Mouse (Mus musculus): ENCODE results near the gene Vps35l.

- TF ChIP-seq CTCF (IDR thresholded peaks at IDR 0.05; ENCODE audit: low read depth) (no peak), EP300 (IDR thresholded peaks at IDR 0.05; ENCODE audit: low read depth) (no peak)
Observed at GRCm38 (mm10) chr7:118788481-118788880, 48.5 kb downstream of the Vps35l start.
